Mouse (Mus musculus) T-helper 17 cell (primary cell): ENCODE results near the gene Lzic.

Experiments
- in situ Hi-C, 2 experiments: fragments of 300-600 bp; cut with MboI, MseI; formaldehyde crosslinking; loops; 1 replicate in 1 of 2; 2 replicates in 1 of 2; pipeline ENCODE4 v1.15.1; 2025; ENCODE audit warnings: high pct_unique_total_duplicates in 2 of 2

Lzic gene

GRCm38 (mm10) chr4:149525170-149525569, 40.1 kb downstream of the Lzic start:
- in situ Hi-C loops, result no loop called here

GRCm38 (mm10) chr4:149525811-149526210, 40.8 kb downstream of the Lzic start:
- in situ Hi-C loops, result no loop called here

GRCm38 (mm10) chr4:149526330-149526729, 41.3 kb downstream of the Lzic start:
- in situ Hi-C loops, result no loop called here

GRCm38 (mm10) chr4:149527621-149528354, 42.8 kb downstream of the Lzic start:
- in situ Hi-C loops, result no loop called here

- in situ Hi-C loops, result no loop called here
Measured at GRCm38 (mm10) chr4:149529691-149530090, 44.7 kb downstream of the Lzic start.

- in situ Hi-C loops, result loop anchor here in 1 of 2 experiments (5.0 kb wide), 1 partner anchor 47 kb away; no protein-coding TSS in a partner anchor
Measured at GRCm38 (mm10) chr4:149539441-149539840, 54.4 kb downstream of the Lzic start.

GRCm38 (mm10) chr4:149541935-149542334, 56.9 kb downstream of the Lzic start:
- in situ Hi-C loops, result loop anchor here (10.0 kb wide), 2 partner anchors 157 to 397 kb away; no protein-coding TSS in a partner anchor

GRCm38 (mm10) chr4:149542431-149542830, 57.4 kb downstream of the Lzic start:
- in situ Hi-C loops, result loop anchor here (10.0 kb wide), 2 partner anchors 158 to 398 kb away; no protein-coding TSS in a partner anchor

GRCm38 (mm10) chr4:149542927-149543553, 58.0 kb downstream of the Lzic start:
- in situ Hi-C loops, result loop anchor here (10.0 kb wide), 2 partner anchors 158 to 398 kb away; no protein-coding TSS in a partner anchor

- in situ Hi-C loops, result loop anchor here (5.0 to 10.0 kb wide), 6 partner anchors 62 to 403 kb away; no protein-coding TSS in a partner anchor
Measured at GRCm38 (mm10) chr4:149544892-149545291, 59.9 kb downstream of the Lzic start.
